Comparison of ENCODE assay signal across 21 mouse cellular contexts in the genomic region with DNA sequence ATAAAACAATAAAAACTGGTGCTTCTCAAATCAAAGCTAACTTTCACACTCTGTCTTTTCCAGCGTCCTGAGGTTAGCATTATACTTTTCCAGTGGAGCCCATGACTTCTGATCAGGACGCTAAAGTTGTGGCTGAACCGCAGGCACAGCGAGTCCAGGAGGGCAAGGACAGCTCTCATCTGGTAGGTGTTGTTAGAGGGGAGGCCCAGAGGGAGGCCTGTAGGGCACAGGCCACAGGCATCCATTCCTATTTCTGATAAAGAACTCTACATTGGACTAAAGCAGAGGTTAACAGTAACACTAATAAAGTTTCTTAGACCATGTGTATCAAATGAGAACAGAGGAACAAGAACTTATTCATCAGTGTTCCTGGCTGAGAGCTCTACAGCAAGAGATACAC. TPM values are rescaled to one million over a fixed set of nuclear protein-coding genes. Genes with fewer than 3 reads are reported as not detected.
A peak's percentile ranks its signal among the peaks of the same experiment; 100 is the strongest.
DNase-seq lines count a peak whose midpoint lies in the region; ATAC-seq and TF ChIP-seq lines count a peak whose summit lies in the region.
"Had no signal": no experiment of that assay in that cellular context is flagged by ENCODE, and none has a peak within 500 bp of the region (broad histone marks: within the 10 kb centered on the region; RNA-seq: fewer than 3 reads in every experiment).

No protein-coding gene starts in this region.

- H3K4me1 ChIP-seq in heart, embryonic 15.5 days (replicated peaks): peaks cover 17% of the 10 kb centered on the region
- no peaks in the 10 kb centered on the region for H3K4me1 ChIP-seq in lung, embryonic 16.5 days (replicated peaks; ENCODE audit: control insufficient read depth, insufficient read depth, low read length)
- H3K4me1 ChIP-seq in intestine, postnatal 0 days (replicated peaks; ENCODE audit: control insufficient read depth, insufficient read depth, low read length): 0 out of 2 replicates have a peak, but pooled peaks cover 7% of the 10 kb centered on the region
- H3K4me1 ChIP-seq in embryonic facial prominence, embryonic 10.5 days: no peaks in the 10 kb centered on the region
- H3K4me1 ChIP-seq: embryonic facial prominence, embryonic 12.5 days; forebrain, embryonic 13.5 days; forebrain, embryonic 15.5 days had no signal

- H3K4me3 ChIP-seq in heart, embryonic 15.5 days: no peak overlapping the region
- H3K4me3 ChIP-seq in layer of hippocampus, adult 2 months: no peak overlapping the region
- no peak overlapping the region for H3K4me3 ChIP-seq in lung, embryonic 16.5 days (ENCODE audit: low read length)
- no peak overlapping the region for H3K4me3 ChIP-seq in intestine, postnatal 0 days (ENCODE audit: low read depth, low read length)
- no peak overlapping the region for H3K4me3 ChIP-seq in embryonic facial prominence, embryonic 10.5 days
- H3K4me3 ChIP-seq: embryonic facial prominence, embryonic 12.5 days; forebrain, embryonic 13.5 days; forebrain, embryonic 15.5 days had no signal

- TF ChIP-seq CTCF in layer of hippocampus, adult 2 months (conservative IDR thresholded peaks at IDR 0.05): no peak
- no peak for TF ChIP-seq CTCF in intestine, postnatal 0 days (IDR thresholded peaks at IDR 0.05; ENCODE audit: low read depth)

- no peak for DNase-seq in heart, adult 9 months (ENCODE audit: low spot score in 2 of 2)
- DNase-seq in layer of hippocampus, adult 2 months (ENCODE audit: low spot score in 2 of 2): no peak
- no peak for DNase-seq in layer of hippocampus, postnatal 14 days (ENCODE audit: low spot score in 2 of 2)
- DNase-seq in lung, postnatal 10 days: no peak
- DNase-seq in embryonic facial prominence, embryonic 10.5 days (ENCODE audit: low spot score): no peak
- DNase-seq: adrenal gland, adult 2 months; adrenal gland, postnatal 10 days; adrenal gland, postnatal 25 days; cerebellum, adult 11 months; cerebellum, adult 18-20 months; cerebellum, adult 8-10 months; cerebellum, adult 9-11 months; cerebellum, postnatal 14 days; cerebellum, postnatal 36 days; embryo, embryonic 11 days had no signal

- H3K9me3 ChIP-seq in heart, embryonic 15.5 days (replicated peaks): no peaks in the 10 kb centered on the region
- H3K9me3 ChIP-seq in lung, embryonic 16.5 days (ENCODE audit: control insufficient read depth, low read length): no peaks in the 10 kb centered on the region
- H3K9me3 ChIP-seq in intestine, postnatal 0 days (ENCODE audit: control insufficient read depth): no peaks in the 10 kb centered on the region
- no peaks in the 10 kb centered on the region for H3K9me3 ChIP-seq in embryonic facial prominence, embryonic 10.5 days
- H3K9me3 ChIP-seq: embryonic facial prominence, embryonic 12.5 days; forebrain, embryonic 13.5 days; forebrain, embryonic 15.5 days had no signal

- ATAC-seq in heart, embryonic 15.5 days (replicated peaks; ENCODE audit: insufficient number of reproducible peaks, insufficient read depth, low FRiP score, low read depth): no peak
- ATAC-seq in lung, embryonic 16.5 days (ENCODE audit: low read depth): no peak
- peak; percentile 64 for ATAC-seq in intestine, postnatal 0 days
- ATAC-seq: forebrain, embryonic 13.5 days; forebrain, embryonic 15.5 days had no signal

- H3K27ac ChIP-seq in heart, embryonic 15.5 days: peak overlapping the region; percentile 7; the same call in 1 of the 2 replicates
- 0 out of 2 replicates have a peak overlapping the region, but pooled peaks have one; percentile 7 for H3K27ac ChIP-seq in layer of hippocampus, adult 2 months
- H3K27ac ChIP-seq in lung, embryonic 16.5 days (ENCODE audit: low read length): peak overlapping the region; percentile 16; the same call in 1 of the 2 replicates
- H3K27ac ChIP-seq in intestine, postnatal 0 days (ENCODE audit: low read depth, low read length): peak overlapping the region; percentile 36; the same call in 1 of the 2 replicates
- no peak overlapping the region for H3K27ac ChIP-seq in embryonic facial prominence, embryonic 10.5 days (replicated peaks)
- H3K27ac ChIP-seq: embryonic facial prominence, embryonic 12.5 days; forebrain, embryonic 13.5 days; forebrain, embryonic 15.5 days had no signal

- H3K4me2 ChIP-seq in heart, embryonic 15.5 days: no peak overlapping the region
- no peak overlapping the region for H3K4me2 ChIP-seq in lung, embryonic 16.5 days (ENCODE audit: low read depth, low read length)
- no peak overlapping the region for H3K4me2 ChIP-seq in intestine, postnatal 0 days (replicated peaks; ENCODE audit: low read depth)
- H3K4me2 ChIP-seq: embryonic facial prominence, embryonic 12.5 days; forebrain, embryonic 13.5 days; forebrain, embryonic 15.5 days had no signal

- H3K27me3 ChIP-seq in heart, embryonic 15.5 days: no peaks in the 10 kb centered on the region
- no peaks in the 10 kb centered on the region for H3K27me3 ChIP-seq in lung, embryonic 16.5 days (ENCODE audit: control insufficient read depth, insufficient read depth, low read depth, low read length)
- no peaks in the 10 kb centered on the region for H3K27me3 ChIP-seq in intestine, postnatal 0 days (replicated peaks; ENCODE audit: control insufficient read depth, insufficient read depth, low read length)
- H3K27me3 ChIP-seq in embryonic facial prominence, embryonic 10.5 days (replicated peaks; ENCODE audit: low read depth, poor library complexity, severe bottlenecking): no peaks in the 10 kb centered on the region
- H3K27me3 ChIP-seq: embryonic facial prominence, embryonic 12.5 days; forebrain, embryonic 13.5 days; forebrain, embryonic 15.5 days had no signal

- H3K36me3 ChIP-seq in heart, embryonic 15.5 days: peaks cover 27% of the 10 kb centered on the region
- peaks cover 14% of the 10 kb centered on the region for H3K36me3 ChIP-seq in lung, embryonic 16.5 days (ENCODE audit: control insufficient read depth, insufficient read depth, low read length)
- peaks cover 30% of the 10 kb centered on the region for H3K36me3 ChIP-seq in intestine, postnatal 0 days (ENCODE audit: control insufficient read depth, insufficient read depth)
- H3K36me3 ChIP-seq in embryonic facial prominence, embryonic 10.5 days (replicated peaks): peaks cover 57% of the 10 kb centered on the region

- H3K9ac ChIP-seq in heart, embryonic 15.5 days: no peak overlapping the region
- no peak overlapping the region for H3K9ac ChIP-seq in lung, embryonic 16.5 days (ENCODE audit: low read length)
- no peak overlapping the region for H3K9ac ChIP-seq in intestine, postnatal 0 days (ENCODE audit: low read depth, low read length)
- H3K9ac ChIP-seq: embryonic facial prominence, embryonic 12.5 days; forebrain, embryonic 13.5 days; forebrain, embryonic 15.5 days had no signal

- 62% methylated on average over 4 of the region's 4 CpGs for WGBS in heart, embryonic 15.5 days
- 93% methylated on average over 4 of the region's 4 CpGs for WGBS in lung, embryonic 16.5 days
- 64% methylated on average over 4 of the region's 4 CpGs for WGBS in intestine, postnatal 0 days
- 92% methylated on average over 4 of the region's 4 CpGs for WGBS in embryonic facial prominence, embryonic 10.5 days

RNA-seq across cellular contexts. Expression of gene Larp4b, which starts 28.4 kb away (rescaled TPM):
- polyA plus RNA-seq in heart, embryonic 15.5 days (2015; fragmentation: Nextera tagmentation; extraction: Ambion mirVana): 23.5 and 25.4 TPM in 2 replicates
- 10 to 100 TPM; 72.7 to 76.8 TPM for total RNA-seq in layer of hippocampus, adult 2 months (2021)
- 10 to 100 TPM; 86.7 to 88.1 TPM for total RNA-seq in layer of hippocampus, postnatal 14 days (2021)
- polyA plus RNA-seq in lung, embryonic 16.5 days (2015; fragmentation: Nextera tagmentation; extraction: Ambion mirVana): 31.6 and 31.9 TPM in 2 replicates
- 32.5 and 35.8 TPM in 2 replicates for polyA plus RNA-seq in intestine, postnatal 0 days (2015; fragmentation: Nextera tagmentation; extraction: Ambion mirVana)
- polyA plus RNA-seq in embryonic facial prominence, embryonic 10.5 days (2016; fragmentation: Nextera tagmentation; extraction: Ambion mirVana): 34.3 TPM in 2 replicates
